Mouse (Mus musculus) hematopoietic multipotent progenitor cell, adult 10-12 weeks (in vitro differentiated cells): ENCODE results near the gene Rilp. TPM values are rescaled to one million over a fixed set of nuclear protein-coding genes. Genes with fewer than 3 reads are reported as not detected.

Experiments
- polyA plus RNA-seq: library from polyadenylated mRNA; stranded (reverse); fragments of >175 nt; gene quantifications from 2 replicates; pipeline ENCODE4 v1.2.3, GENCODE M21; 2012; ENCODE audit warnings: low replicate concordance

Rilp gene
- 0.62 and 1.0 TPM in 2 replicates for polyA plus RNA-seq

GRCm38 (mm10) chr11:75509741-75510626 lies at the start of gene Rilp:
Rilp (plus strand) TSS chr11:75510094.

DNA sequence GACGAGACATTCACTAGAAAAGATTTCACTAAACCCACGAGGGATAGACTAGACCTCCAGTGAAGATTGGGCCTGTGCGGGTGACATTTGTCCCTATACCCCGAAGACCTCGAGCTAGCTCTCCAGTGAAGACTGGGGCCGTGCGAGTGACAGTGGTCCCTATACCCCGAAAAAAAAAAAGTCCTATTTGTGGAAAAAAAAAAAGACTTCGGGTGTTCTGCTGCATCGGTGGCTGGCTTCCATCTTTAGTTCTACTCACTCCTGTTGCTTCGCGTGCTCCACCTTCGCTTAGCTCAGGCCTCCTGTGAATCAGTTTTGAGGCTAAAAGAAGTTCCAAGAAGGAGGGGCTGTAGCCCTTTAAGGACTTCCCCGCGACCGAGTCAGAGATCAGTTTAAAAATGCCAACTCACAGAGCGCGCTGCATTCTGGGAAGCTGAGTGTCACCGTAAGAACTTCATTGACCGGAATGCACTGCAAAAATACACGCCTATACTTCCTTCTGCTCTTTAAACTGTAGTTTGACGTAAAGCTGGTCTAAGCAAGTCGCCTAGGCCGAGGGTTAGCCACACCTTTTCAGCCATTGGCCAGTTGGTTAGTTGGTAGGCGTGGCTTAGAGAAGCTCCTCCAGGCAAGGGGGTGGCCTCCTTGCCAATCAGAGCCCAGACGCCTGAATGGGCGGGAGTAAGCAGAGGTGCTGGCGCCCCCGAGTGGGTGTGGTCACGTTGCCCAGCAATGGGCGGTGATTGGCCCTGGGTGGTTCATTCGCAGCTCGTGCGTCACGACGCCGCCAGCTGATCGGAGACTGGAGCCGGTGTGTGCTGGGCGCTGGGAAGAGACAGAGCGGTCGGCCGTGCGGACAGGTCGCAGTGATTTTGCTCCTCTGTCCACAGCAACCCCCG lies 48.8 kb upstream of the Rilp start, which contains the start of gene Tlcd2:
Gene Tlcd2 (plus strand): TSS at position 872 of the 899 bp plus-strand sequence.

GRCm38 (mm10) chr11:75486601-75487285 lies 23.2 kb upstream of the Rilp start, which contains the start of gene Prpf8:
Prpf8 (plus strand) TSS chr11:75486816.

DNA sequence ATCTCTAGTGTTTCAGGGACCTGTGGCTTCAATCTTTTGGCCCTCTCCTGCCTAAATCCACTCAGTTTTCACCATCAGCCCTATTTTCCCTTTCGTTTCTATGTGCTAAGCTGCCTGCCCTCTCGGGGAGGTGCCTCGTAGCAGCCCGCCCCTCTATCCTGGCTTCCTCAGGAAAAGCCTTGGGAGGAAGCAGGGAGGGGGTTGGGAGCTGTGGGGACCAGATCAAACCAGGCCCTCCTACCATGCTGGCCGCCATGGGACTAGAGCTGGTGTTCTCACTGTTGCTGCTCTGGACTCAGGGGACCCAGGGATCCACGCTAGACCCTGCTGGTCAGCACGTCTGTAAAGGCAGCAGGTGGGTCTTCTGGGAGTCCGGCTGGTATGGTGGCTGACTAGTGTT lies 3.4 kb downstream of the Rilp start, which contains the start of gene Scarf1:
Gene Scarf1 (plus strand): TSS at position 205 of the 400 bp plus-strand sequence.

DNA sequence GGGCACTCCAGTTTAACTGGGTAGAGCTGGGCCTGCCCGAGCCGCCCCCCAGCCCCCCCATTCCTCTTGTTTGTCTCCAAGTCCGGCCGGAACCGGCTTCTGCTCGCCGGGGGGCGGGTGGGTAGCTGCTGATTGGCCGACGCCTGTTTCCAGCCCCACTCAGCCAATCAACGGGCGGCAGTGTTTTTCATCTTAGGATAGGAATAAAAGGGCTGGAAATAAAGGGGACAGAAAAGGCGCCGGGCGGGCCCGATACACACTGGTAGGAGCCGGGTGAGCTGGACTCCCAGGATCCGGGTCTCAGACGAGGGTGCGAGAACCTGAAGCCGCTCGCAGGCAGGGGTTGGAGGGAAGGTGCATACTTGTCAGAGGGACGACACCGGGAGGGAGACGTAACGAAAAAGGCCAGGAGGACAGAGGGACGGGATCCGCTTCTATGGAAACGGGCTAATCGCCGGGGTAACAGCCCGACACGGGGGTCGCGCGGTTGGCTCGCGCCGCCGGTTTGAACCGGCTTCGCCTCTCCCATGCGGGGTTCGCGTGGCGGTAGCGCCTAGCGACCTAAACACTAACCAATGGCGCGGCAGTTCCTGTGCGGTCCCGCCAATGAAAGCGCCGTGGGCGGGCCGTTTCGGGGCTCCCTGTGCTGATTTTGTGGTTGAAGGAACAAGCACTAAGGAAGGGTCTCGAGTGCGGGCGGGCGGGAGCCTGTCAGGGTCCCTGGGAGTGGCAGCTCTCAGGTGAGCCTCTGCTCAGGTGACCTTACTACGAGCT lies 21.8 kb downstream of the Rilp start, which contains the start of gene Slc43a2:
Gene Slc43a2 (plus strand): TSS at position 226 of the 774 bp plus-strand sequence.

Other genes with a start within 250 kb of the Rilp start
- 37.8 and 66.8 TPM in 2 replicates for gene Rpa1, start 161.8 kb upstream of the Rilp start, polyA plus RNA-seq
- gene Smyd4, start 161.7 kb upstream of the Rilp start, polyA plus RNA-seq, result 1.7 and 1.8 TPM in 2 replicates
- gene Serpinf1, start 87.4 kb upstream of the Rilp start, polyA plus RNA-seq, result 1.9 and 3.1 TPM in 2 replicates
- gene Serpinf2, start 70.5 kb upstream of the Rilp start, polyA plus RNA-seq, result 0.07 TPM in 1 of 2 replicates, not detected in the other
- 47.7 and 48.9 TPM in 2 replicates for gene Wdr81, start 55.4 kb upstream of the Rilp start, polyA plus RNA-seq
- 4.7 and 6.8 TPM in 2 replicates for gene Tlcd2, start 48.4 kb upstream of the Rilp start, polyA plus RNA-seq
- 35.6 and 48.5 TPM in 2 replicates for gene Prpf8, start 23.3 kb upstream of the Rilp start, polyA plus RNA-seq
- 0.47 and 1.5 TPM in 2 replicates for gene Scarf1, start 3.4 kb downstream of the Rilp start, polyA plus RNA-seq
- gene Slc43a2, start 21.6 kb downstream of the Rilp start, polyA plus RNA-seq, result 63.1 and 118 TPM in 2 replicates
- 51.6 and 123 TPM in 2 replicates for gene Pitpna, start 78.0 kb downstream of the Rilp start, polyA plus RNA-seq
- gene Inpp5k, start 120.9 kb downstream of the Rilp start, polyA plus RNA-seq, result 23.2 and 144 TPM in 2 replicates
- gene Myo1c, start 140.4 kb downstream of the Rilp start, polyA plus RNA-seq, result 119 and 191 TPM in 2 replicates
- gene Crk, start 169.2 kb downstream of the Rilp start, polyA plus RNA-seq, result 122 and 250 TPM in 2 replicates
- 107 and 139 TPM in 2 replicates for gene Ywhae, start 222.8 kb downstream of the Rilp start, polyA plus RNA-seq